Mouse (Mus musculus): ENCODE measurements around the gene Ppp2ca.

DNA sequence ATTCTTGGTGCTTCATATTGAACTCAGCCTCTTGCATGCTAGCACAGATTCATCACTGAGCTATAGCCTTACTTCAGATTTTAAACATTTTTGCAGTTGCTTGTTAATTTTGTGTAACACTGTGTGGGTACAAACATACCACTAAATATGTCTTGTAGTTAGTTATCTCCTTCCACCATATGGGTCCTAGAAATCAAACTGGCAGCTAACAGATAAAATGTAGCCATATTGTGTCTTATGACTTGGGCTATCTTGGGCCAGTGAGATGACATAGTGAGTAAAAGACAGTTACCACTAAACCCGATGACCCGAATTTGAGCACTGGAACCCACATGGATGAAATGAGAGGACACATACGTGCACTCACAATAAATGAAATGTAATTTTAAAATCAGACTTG is 17.0 kb downstream of the Ppp2ca start:
- TF ChIP-seq CTCF (IDR thresholded peaks at IDR 0.05; ENCODE audit: low read depth, low read length) (no peak), POLR2A (IDR thresholded peaks at IDR 0.05; ENCODE audit: extremely low read depth, insufficient read depth, low read length) (no peak)

All from liver, adult 2 months (tissue).